Mouse (Mus musculus) midbrain, embryonic 10.5 days (tissue): Measurements from ENCODE around the gene Mettl1. TPM values are rescaled to one million over a fixed set of nuclear protein-coding genes. Genes with fewer than 3 reads are reported as not detected.

ENCODE experiments used
- DNase-seq: peaks from one replicate; pipeline ENCODE4 v3.0.0-alpha.2; 2017; ENCODE audit warnings: low spot score
- H3K27ac ChIP-seq: fragments of 300-500 bp; sonication (generic); replicated peaks from 2 replicates; pipeline ENCODE4 v1.5.1; 2016; ENCODE audit warnings: mild to moderate bottlenecking
- H3K27me3 ChIP-seq: fragments of 300-500 bp; sonication (generic); 2 replicates; pipeline ENCODE4 v1.6.1; 2016; ENCODE audit warnings: low read depth, mild to moderate bottlenecking; ENCODE audit not compliant: poor library complexity, severe bottlenecking
- H3K36me3 ChIP-seq: fragments of 300-500 bp; sonication (generic); 2 replicates; pipeline ENCODE4 v1.6.1; 2016; ENCODE audit warnings: mild to moderate bottlenecking, moderate library complexity
- H3K4me1 ChIP-seq: fragments of 300-500 bp; sonication (generic); 2 replicates; pipeline ENCODE4 v1.6.1; 2016
- H3K4me3 ChIP-seq: fragments of 300-500 bp; sonication (generic); 2 replicates; pipeline ENCODE4 v1.5.1; 2016; ENCODE audit warnings: mild to moderate bottlenecking, moderate library complexity
- H3K9me3 ChIP-seq: fragments of 300-500 bp; sonication (generic); replicated peaks from 2 replicates; pipeline ENCODE4 v1.6.1; 2016; ENCODE audit warnings: mild to moderate bottlenecking
- WGBS: fragments of 180-500 bp; shearing (Covaris S2); methylation state at CpG from one replicate; pipeline ENCODE4 v1.1.7; 2016; 5-methylcytosine and 5-hydroxymethylcytosine counted together
- polyA plus RNA-seq: library from polyadenylated mRNA; unstranded; fragments of >200 nt; fragmentation: Nextera tagmentation; extraction: Ambion mirVana; gene quantifications from 2 replicates; pipeline ENCODE4 v1.2.1, GENCODE M21; 2016

Gene Mettl1
- polyA plus RNA-seq = 54.3 and 56.7 TPM in 2 replicates

DNA sequence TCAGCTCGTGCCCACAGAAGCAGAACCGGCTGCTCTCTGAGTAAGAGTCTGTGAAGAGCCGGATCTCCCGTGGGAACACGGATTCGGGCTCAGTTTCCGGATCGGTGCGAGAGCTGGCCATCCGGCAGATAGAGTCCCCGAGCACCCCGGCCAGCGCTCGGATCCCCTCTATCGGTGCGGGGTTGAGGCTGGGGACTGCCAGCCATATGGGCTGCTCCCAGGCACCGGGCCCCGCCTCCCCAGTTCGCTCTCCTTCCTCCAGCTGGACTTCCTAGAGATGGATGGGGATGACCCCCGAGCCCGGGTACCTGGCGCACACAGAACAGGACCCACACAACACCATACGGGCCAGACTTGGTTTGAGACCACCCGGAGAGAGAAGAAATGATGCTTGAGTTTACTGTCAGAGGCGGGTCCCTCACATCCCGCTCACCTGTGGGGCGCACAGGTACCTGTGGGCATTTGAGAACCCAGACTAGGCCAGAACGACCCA, at the start of gene Mettl1, which contains the start of gene Eef1akmt3:
TSS of gene Mettl1 (plus strand) at position 141 of the 493 bp plus-strand sequence.
TSS of gene Eef1akmt3 (minus strand) at position 240 of the 493 bp plus-strand sequence.
- Histone ChIP-seq H3K36me3 (peaks cover 29% of the 10 kb centered on the region), H3K4me3 (peak within 1 kb of the TSS; percentile 77), H3K27me3 (peaks cover 19% of the 10 kb centered on the region), H3K4me1 (peaks cover 32% of the 10 kb centered on the region), H3K9me3 (no peaks in the 10 kb centered on the region), H3K27ac (peak within 1 kb of the TSS; percentile 89)
- DNase-seq = peak; percentile 63
- 0% methylated on average over 28 of the region's 28 CpGs for WGBS

DNA sequence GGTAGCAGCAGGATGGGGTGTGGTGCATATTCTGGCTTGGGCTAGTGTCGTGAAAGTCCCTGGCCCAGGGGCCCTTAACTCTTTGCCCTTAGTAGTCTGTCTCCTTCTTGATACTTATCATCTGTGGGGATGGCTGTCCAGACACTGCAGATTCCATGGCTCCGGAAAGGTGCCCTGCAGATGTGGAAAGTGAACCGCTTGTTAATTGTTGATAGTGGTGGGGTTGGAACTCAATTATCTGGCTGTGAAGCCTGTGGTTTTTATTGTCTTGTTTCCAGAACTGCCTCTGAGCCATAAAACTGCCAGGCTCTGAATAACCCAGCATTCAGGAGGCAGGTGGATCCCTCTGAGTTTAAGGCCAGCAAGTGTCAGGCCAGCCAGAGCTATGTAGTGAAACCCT, 49.5 kb upstream of the Mettl1 start:
- 87% methylated on average over 3 of the region's 3 CpGs for WGBS
- H3K4me3 ChIP-seq = no peak overlapping the region
- H3K27me3 ChIP-seq = no peaks in the 10 kb centered on the region
- H3K4me1 ChIP-seq = peaks cover 36% of the 10 kb centered on the region
- peaks cover 59% of the 10 kb centered on the region for H3K36me3 ChIP-seq
- DNase-seq = no peak
- H3K9me3 ChIP-seq = no peaks in the 10 kb centered on the region
- H3K27ac ChIP-seq = no peak overlapping the region

DNA sequence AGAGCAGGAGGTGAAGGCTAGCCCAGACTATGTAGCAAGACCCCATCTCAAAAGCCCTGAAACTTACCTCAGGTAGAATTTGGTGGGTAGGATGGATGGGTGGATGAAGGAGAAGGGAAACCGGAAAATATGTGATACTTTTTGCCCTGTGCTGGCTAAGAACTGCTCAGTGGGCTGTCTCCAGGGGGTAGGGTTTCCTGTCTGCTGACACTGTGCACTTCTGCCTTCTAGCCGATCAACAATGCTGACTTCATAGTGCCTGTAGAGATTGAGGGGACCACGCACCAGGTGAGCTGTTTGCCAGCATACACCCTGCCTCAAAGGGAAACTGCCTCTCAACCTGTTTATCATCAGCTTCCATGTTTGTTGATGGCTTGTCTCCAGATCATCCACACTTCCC, 47.6 kb upstream of the Mettl1 start:
- Histone ChIP-seq H3K9me3 (no peaks in the 10 kb centered on the region), H3K27ac (no peak overlapping the region), H3K27me3 (no peaks in the 10 kb centered on the region), H3K4me3 (no peak overlapping the region), H3K4me1 (peaks cover 16% of the 10 kb centered on the region), H3K36me3 (peaks cover 70% of the 10 kb centered on the region)
- no peak for DNase-seq
- 96% methylated on average over 3 of the region's 3 CpGs for WGBS

DNA sequence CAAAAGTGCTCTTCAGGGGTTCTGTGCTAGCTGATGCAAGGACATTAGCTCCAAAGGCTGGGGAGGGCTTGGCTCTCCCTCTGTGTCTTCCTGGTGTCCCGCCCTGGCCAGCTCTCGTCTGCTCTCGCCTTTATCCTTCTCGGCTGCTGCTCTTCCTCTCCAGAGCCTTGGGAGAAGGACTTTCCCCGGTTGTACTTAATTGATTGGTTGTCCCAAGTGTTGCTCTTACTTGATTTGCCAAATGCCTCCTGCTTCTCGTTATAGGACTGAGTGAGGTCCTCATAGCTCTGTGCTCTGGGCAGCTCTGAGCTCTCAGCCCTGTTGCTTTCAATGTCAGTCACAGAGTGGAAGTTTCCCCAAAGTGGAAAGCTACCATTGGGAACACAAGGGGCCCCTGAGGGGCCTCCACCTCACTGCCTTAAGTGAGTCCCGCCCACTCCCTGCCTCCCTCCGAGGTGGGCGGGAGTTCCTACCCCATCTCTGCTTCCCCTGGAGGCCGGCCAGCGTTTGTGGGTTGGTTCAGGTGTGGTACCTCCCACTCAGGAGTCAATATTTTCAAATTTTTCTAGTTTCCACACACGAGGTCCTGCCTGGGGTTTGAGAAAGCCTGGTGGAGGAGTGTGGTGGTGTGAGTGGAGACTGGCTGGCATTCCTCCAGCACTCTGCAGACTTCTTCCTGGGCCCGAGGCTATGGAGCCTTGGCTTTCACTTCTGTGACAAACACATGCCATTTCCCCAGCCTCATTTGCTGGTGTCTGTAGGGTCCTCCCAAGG, 43.7 kb upstream of the Mettl1 start:
- H3K27me3 ChIP-seq = no peaks in the 10 kb centered on the region
- H3K9me3 ChIP-seq = no peaks in the 10 kb centered on the region
- H3K27ac ChIP-seq = no peak overlapping the region
- 84% methylated on average over 13 of the region's 13 CpGs for WGBS
- DNase-seq = no peak
- H3K36me3 ChIP-seq = peaks cover 68% of the 10 kb centered on the region
- H3K4me3 ChIP-seq = no peak overlapping the region
- no peaks in the 10 kb centered on the region for H3K4me1 ChIP-seq

DNA sequence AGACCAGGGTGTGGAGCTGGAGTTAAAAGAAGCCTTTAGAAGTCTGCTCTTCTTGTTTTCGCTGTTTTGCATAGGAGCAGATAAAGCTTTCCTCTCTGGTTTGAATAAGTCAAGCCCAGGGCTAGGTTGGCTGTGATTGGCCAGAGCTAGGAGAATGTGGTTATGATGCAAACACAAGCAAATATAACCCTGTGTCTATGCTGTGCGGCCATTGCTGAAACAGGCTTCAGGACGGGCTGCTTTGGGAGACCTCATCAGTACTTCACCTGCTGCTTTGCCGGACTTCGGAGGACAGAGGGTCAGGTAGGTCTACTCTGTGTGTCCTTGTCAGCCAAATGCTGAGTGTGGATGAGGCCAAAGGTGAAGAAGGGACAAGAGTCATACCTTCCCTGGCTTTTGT, 40.7 kb upstream of the Mettl1 start, which contains the start of gene Avil:
TSS of gene Avil (plus strand) at position 181 of the 400 bp plus-strand sequence.
- Histone ChIP-seq H3K4me3 (no peak within 1 kb of the TSS), H3K27me3 (no peaks in the 10 kb centered on the region), H3K9me3 (no peaks in the 10 kb centered on the region), H3K36me3 (peaks cover 38% of the 10 kb centered on the region), H3K4me1 (no peaks in the 10 kb centered on the region), H3K27ac (no peak within 1 kb of the TSS)
- no peak for DNase-seq
- 94% methylated on average over 5 of the region's 5 CpGs for WGBS

GRCm38 (mm10) chr10:127001297-127001696, 39.9 kb upstream of the Mettl1 start:
- Histone ChIP-seq H3K9me3 (no peaks in the 10 kb centered on the region), H3K27me3 (no peaks in the 10 kb centered on the region), H3K27ac (no peak overlapping the region), H3K4me3 (no peak overlapping the region), H3K4me1 (no peaks in the 10 kb centered on the region), H3K36me3 (peaks cover 31% of the 10 kb centered on the region)
- 87% methylated on average over 9 of the region's 9 CpGs for WGBS
- DNase-seq = no peak

- H3K4me1 ChIP-seq = no peaks in the 10 kb centered on the region
- 83% methylated on average over 1 of the region's 1 CpGs for WGBS
- DNase-seq = no peak
- H3K36me3 ChIP-seq = peaks cover 29% of the 10 kb centered on the region
- H3K9me3 ChIP-seq = no peaks in the 10 kb centered on the region
- H3K27ac ChIP-seq = no peak overlapping the region
- H3K4me3 ChIP-seq = no peak overlapping the region
- no peaks in the 10 kb centered on the region for H3K27me3 ChIP-seq
Observed at GRCm38 (mm10) chr10:127002056-127002455, 39.2 kb upstream of the Mettl1 start.

- WGBS = 92% methylated on average over 5 of the region's 5 CpGs
- H3K36me3 ChIP-seq = peaks cover 22% of the 10 kb centered on the region
- DNase-seq = no peak
- no peaks in the 10 kb centered on the region for H3K9me3 ChIP-seq
- no peaks in the 10 kb centered on the region for H3K27me3 ChIP-seq
- H3K27ac ChIP-seq = no peak overlapping the region
- H3K4me3 ChIP-seq = no peak overlapping the region
- H3K4me1 ChIP-seq = 0 out of 2 replicates have a peak, but pooled peaks cover 1% of the 10 kb centered on the region
Observed at GRCm38 (mm10) chr10:127002765-127003164, 38.4 kb upstream of the Mettl1 start.

DNA sequence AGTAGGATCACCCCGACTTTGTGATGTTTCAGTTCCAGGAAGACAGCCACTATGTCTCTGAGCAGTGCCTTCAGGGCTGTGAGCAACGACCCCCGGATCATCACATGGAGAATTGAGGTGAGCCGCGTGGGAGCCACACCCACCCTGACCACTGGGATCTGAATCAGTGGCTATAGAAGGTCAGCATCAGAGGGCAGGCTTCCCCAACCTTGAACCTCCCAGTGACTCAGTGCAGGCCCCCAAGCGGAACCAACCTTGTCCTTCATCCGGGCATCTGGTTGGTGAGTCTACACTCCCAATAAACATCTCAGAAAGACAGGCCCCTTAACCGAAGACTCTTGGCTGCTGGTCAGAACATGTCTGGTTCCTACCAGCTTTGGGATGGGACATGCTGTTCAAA, 37.9 kb upstream of the Mettl1 start:
- DNase-seq = no peak
- Histone ChIP-seq H3K4me3 (no peak overlapping the region), H3K27ac (no peak overlapping the region), H3K9me3 (no peaks in the 10 kb centered on the region), H3K4me1 (0 out of 2 replicates have a peak, but pooled peaks cover 3% of the 10 kb centered on the region), H3K27me3 (no peaks in the 10 kb centered on the region), H3K36me3 (peaks cover 17% of the 10 kb centered on the region)
- WGBS = 88% methylated on average over 8 of the region's 8 CpGs

- H3K27me3 ChIP-seq = no peaks in the 10 kb centered on the region
- no peak overlapping the region for H3K4me3 ChIP-seq
- no peaks in the 10 kb centered on the region for H3K9me3 ChIP-seq
- 73% methylated on average over 7 of the region's 7 CpGs for WGBS
- DNase-seq = no peak
- no peak overlapping the region for H3K27ac ChIP-seq
- peaks cover 12% of the 10 kb centered on the region for H3K36me3 ChIP-seq
- 0 out of 2 replicates have a peak, but pooled peaks cover 3% of the 10 kb centered on the region for H3K4me1 ChIP-seq
Observed at GRCm38 (mm10) chr10:127003806-127004205, 37.4 kb upstream of the Mettl1 start.

GRCm38 (mm10) chr10:127016488-127016887, 24.7 kb upstream of the Mettl1 start:
- peaks cover 5% of the 10 kb centered on the region; the same call in 1 of the 2 replicates for H3K4me1 ChIP-seq
- no peaks in the 10 kb centered on the region for H3K9me3 ChIP-seq
- H3K36me3 ChIP-seq = peaks cover 5% of the 10 kb centered on the region; the same call in 1 of the 2 replicates
- WGBS = 68% methylated on average over 5 of the region's 5 CpGs
- no peaks in the 10 kb centered on the region for H3K27me3 ChIP-seq
- H3K4me3 ChIP-seq = no peak overlapping the region
- no peak overlapping the region for H3K27ac ChIP-seq
- no peak for DNase-seq

GRCm38 (mm10) chr10:127017071-127017470, 24.1 kb upstream of the Mettl1 start:
- H3K27me3 ChIP-seq = no peaks in the 10 kb centered on the region
- WGBS = 30% methylated on average over 2 of the region's 2 CpGs
- DNase-seq = no peak

DNA sequence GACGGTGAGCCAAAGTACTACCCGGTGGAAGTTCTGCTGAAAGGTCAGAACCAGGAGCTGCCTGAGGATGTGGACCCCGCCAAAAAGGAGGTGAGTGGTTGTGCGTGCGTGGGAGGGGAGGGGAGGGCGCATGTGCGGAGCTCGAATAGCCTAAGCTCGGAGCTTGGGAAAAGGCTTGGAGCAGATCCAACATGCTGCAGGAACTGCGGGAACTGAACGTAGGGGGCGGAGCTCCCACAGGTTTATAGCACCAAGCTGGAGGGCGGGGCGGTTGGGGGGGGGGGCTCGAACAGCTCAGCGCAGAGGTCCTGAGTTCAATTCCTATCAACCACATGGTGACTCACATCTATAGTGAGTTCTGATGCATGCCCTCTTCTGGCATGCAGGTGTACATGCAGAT, 22.8 kb upstream of the Mettl1 start:
- Histone ChIP-seq H3K27me3 (no peaks in the 10 kb centered on the region), H3K4me1 (peaks cover 5% of the 10 kb centered on the region; the same call in 1 of the 2 replicates), H3K36me3 (peaks cover 25% of the 10 kb centered on the region), H3K27ac (no peak overlapping the region), H3K4me3 (no peak overlapping the region), H3K9me3 (no peaks in the 10 kb centered on the region)
- no peak for DNase-seq
- 83% methylated on average over 16 of the region's 16 CpGs for WGBS

More at GRCm38 (mm10) chr10:127017071-127017470, 24.1 kb upstream of the Mettl1 start:
- Histone ChIP-seq H3K4me3 (no peak overlapping the region), H3K27ac (no peak overlapping the region), H3K36me3 (peaks cover 11% of the 10 kb centered on the region), H3K9me3 (no peaks in the 10 kb centered on the region), H3K4me1 (peaks cover 5% of the 10 kb centered on the region; the same call in 1 of the 2 replicates)
